Mouse (Mus musculus) CH12.LX (cell line): ENCODE data around the gene Manbal. TPM values are rescaled to one million over a fixed set of nuclear protein-coding genes. Genes with fewer than 3 reads are reported as not detected.

Experiments used
- DNase-seq: peaks from one replicate; pipeline ENCODE4 v3.0.0-alpha.2; 2013; ENCODE audit errors: extremely low read depth
- H3K27ac ChIP-seq: 2 replicates; pipeline ENCODE4 v1.5.1; 2012; ENCODE audit warnings: low read depth, mild to moderate bottlenecking, control low read depth, moderate library complexity; ENCODE audit not compliant: insufficient read depth
- H3K27me3 ChIP-seq: replicated peaks from 2 replicates; pipeline ENCODE3; 2012; ENCODE audit warnings: inconsistent platforms
- H3K36me3 ChIP-seq, 2 experiments: replicated peaks in 1 of 2; 2 replicates each; pipeline versions ENCODE3 to v1.6.1; 2012; ENCODE audit warnings: inconsistent platforms in 1 of 2, low read length in 1 of 2, mild to moderate bottlenecking in 1 of 2, mixed read lengths in 1 of 2, moderate library complexity in 1 of 2; ENCODE audit not compliant: control insufficient read depth in 1 of 2, insufficient read depth in 1 of 2
- H3K4me1 ChIP-seq, 2 experiments: 2 replicates each; pipeline ENCODE4 v1.6.1; 2012; ENCODE audit warnings: inconsistent platforms in 1 of 2, moderate library complexity in 1 of 2; ENCODE audit not compliant: insufficient read depth in 2 of 2, control insufficient read depth in 1 of 2
- H3K4me2 ChIP-seq: 2 replicates; pipeline ENCODE4 v1.6.1; 2012; ENCODE audit warnings: low read depth, mild to moderate bottlenecking, control low read depth; ENCODE audit not compliant: poor library complexity, insufficient read depth, severe bottlenecking
- H3K4me3 ChIP-seq, 3 experiments: fragments of 150-350 bp in 1 of 3; sonication (generic) in 1 of 3; replicated peaks in 1 of 3; 2 replicates each; pipeline versions ENCODE3 to v1.5.1; 2011 to 2012; ENCODE audit warnings: low read depth in 2 of 3, low read length in 2 of 3, mild to moderate bottlenecking in 2 of 3, moderate library complexity in 2 of 3, control low read depth in 1 of 3, improper control_type of control experiment in 1 of 3, inconsistent platforms in 1 of 3, mixed read lengths in 1 of 3; ENCODE audit not compliant: poor library complexity in 1 of 3
- H3K79me2 ChIP-seq: replicated peaks from 2 replicates; pipeline ENCODE4 v1.6.1; 2012; ENCODE audit warnings: mild to moderate bottlenecking, moderate library complexity; ENCODE audit not compliant: control insufficient read depth, poor library complexity, insufficient read depth, severe bottlenecking; ENCODE audit errors: extremely low read depth
- H3K9ac ChIP-seq: 2 replicates; pipeline ENCODE4 v1.6.1; 2012; ENCODE audit warnings: low read depth, mild to moderate bottlenecking, control low read depth, moderate library complexity; ENCODE audit not compliant: insufficient read depth
- H3K9me3 ChIP-seq: replicated peaks from 2 replicates; pipeline ENCODE3; 2012; ENCODE audit warnings: low read length, inconsistent platforms, mixed read lengths
- CHD1 ChIP-seq: IDR thresholded peaks from 2 replicates; pipeline ENCODE4 v1.6.1; 2012; ENCODE audit warnings: low read depth, low read length, improper control_type of control experiment, inconsistent platforms
- CHD2 ChIP-seq: IDR thresholded peaks from 2 replicates; pipeline ENCODE4 v1.6.1; 2011; ENCODE audit warnings: low read length, improper control_type of control experiment
- E2F4 ChIP-seq: IDR thresholded peaks from 2 replicates; pipeline ENCODE4 v1.6.1; 2011; ENCODE audit warnings: low read depth, low read length, improper control_type of control experiment; ENCODE audit not compliant: insufficient replicate concordance
- EP300 ChIP-seq: IDR thresholded peaks from 2 replicates; pipeline ENCODE4 v1.6.1; 2011; ENCODE audit warnings: low read length, improper control_type of control experiment
- ETS1 ChIP-seq: conservative IDR thresholded peaks from 2 replicates; pipeline ENCODE4 v1.6.1; 2012; ENCODE audit warnings: low read depth, mild to moderate bottlenecking, inconsistent platforms, low read length, improper control_type of control experiment, moderate library complexity
- GABPA ChIP-seq: IDR thresholded peaks from 2 replicates; pipeline ENCODE4 v1.6.1; 2012; ENCODE audit warnings: low read depth, low read length, improper control_type of control experiment, inconsistent platforms; ENCODE audit not compliant: insufficient replicate concordance
- HCFC1 ChIP-seq: IDR thresholded peaks from 2 replicates; pipeline ENCODE4 v1.6.1; 2012; ENCODE audit warnings: low read depth, mild to moderate bottlenecking, inconsistent platforms, low read length, improper control_type of control experiment
- IRF4 ChIP-seq: IDR thresholded peaks from 2 replicates; pipeline ENCODE4 v1.6.1; 2014; ENCODE audit warnings: low read depth, mild to moderate bottlenecking, inconsistent platforms, low read length, improper control_type of control experiment
- JUND ChIP-seq: conservative IDR thresholded peaks from 2 replicates; pipeline ENCODE4 v1.6.1; 2011; ENCODE audit warnings: low read depth, low read length, improper control_type of control experiment
- MAFK ChIP-seq: IDR thresholded peaks from 2 replicates; pipeline ENCODE4 v1.6.1; 2011; ENCODE audit warnings: low read length, improper control_type of control experiment; ENCODE audit not compliant: insufficient replicate concordance
- MEF2A ChIP-seq: IDR thresholded peaks from 2 replicates; pipeline ENCODE4 v1.6.1; 2014; ENCODE audit warnings: low read depth, mild to moderate bottlenecking, inconsistent platforms, low read length, improper control_type of control experiment, borderline replicate concordance
- MYC ChIP-seq: IDR thresholded peaks from 2 replicates; pipeline ENCODE4 v1.6.1; 2011; ENCODE audit warnings: low read depth, mild to moderate bottlenecking, improper control_type of control experiment, low read length
- NELFE ChIP-seq: IDR thresholded peaks from 2 replicates; pipeline ENCODE4 v1.6.1; 2011; ENCODE audit warnings: low read depth, low read length, improper control_type of control experiment
- NRF1 ChIP-seq: IDR thresholded peaks from 2 replicates; pipeline ENCODE4 v1.6.1; 2014; ENCODE audit warnings: low read depth, mild to moderate bottlenecking, inconsistent platforms, low read length, improper control_type of control experiment, moderate library complexity
- PAX5 ChIP-seq: IDR thresholded peaks from 2 replicates; pipeline ENCODE4 v1.6.1; 2012; ENCODE audit warnings: low read length, inconsistent platforms, mixed read lengths
- RAD21 ChIP-seq: IDR thresholded peaks from 2 replicates; pipeline ENCODE4 v1.6.1; 2011; ENCODE audit warnings: low read depth, mild to moderate bottlenecking, low read length, improper control_type of control experiment, moderate library complexity
- RCOR1 ChIP-seq: conservative IDR thresholded peaks from 2 replicates; pipeline ENCODE4 v1.6.1; 2012; ENCODE audit warnings: low read depth, mild to moderate bottlenecking, inconsistent platforms, low read length, improper control_type of control experiment
- SMC3 ChIP-seq: IDR thresholded peaks from 2 replicates; pipeline ENCODE4 v1.6.1; 2011; ENCODE audit warnings: low read depth, low read length, improper control_type of control experiment
- TBP ChIP-seq: conservative IDR thresholded peaks from 2 replicates; pipeline ENCODE4 v1.6.1; 2011; ENCODE audit warnings: low read depth, low read length, improper control_type of control experiment
- TCF12 ChIP-seq: IDR thresholded peaks from 2 replicates; pipeline ENCODE4 v1.6.1; 2014; ENCODE audit warnings: low read depth, mild to moderate bottlenecking, inconsistent platforms, low read length, improper control_type of control experiment
- USF1 ChIP-seq: IDR thresholded peaks from 2 replicates; pipeline ENCODE4 v1.6.1; 2014; ENCODE audit warnings: low read depth, mild to moderate bottlenecking, inconsistent platforms, low read length, improper control_type of control experiment
- USF2 ChIP-seq: conservative IDR thresholded peaks from 2 replicates; pipeline ENCODE4 v1.6.1; 2011; ENCODE audit warnings: low read depth, low read length, improper control_type of control experiment
- ZC3H11A ChIP-seq: IDR thresholded peaks from 2 replicates; pipeline ENCODE4 v1.6.1; 2012; ENCODE audit warnings: low read depth, mild to moderate bottlenecking, inconsistent platforms, low read length, improper control_type of control experiment
- ZKSCAN1 ChIP-seq: IDR thresholded peaks from 2 replicates; pipeline ENCODE4 v1.6.1; 2012; ENCODE audit warnings: low read depth, inconsistent platforms, low read length, improper control_type of control experiment, borderline replicate concordance
- dilution Hi-C: fragments of 300-500 bp; cut with MboI; formaldehyde crosslinking; loops from 2 replicates; pipeline ENCODE4 v1.14.3; 2020; ENCODE audit warnings: low sequenced_read_pairs; ENCODE audit not compliant: extremely low pct_unique_long_range_greater_than_20kb, extremely low pct_ligation_motif_present
- in situ Hi-C: fragments of 300-500 bp; cut with MboI; formaldehyde crosslinking; loops from 3 replicates; pipeline ENCODE4 v1.14.3; 2019; ENCODE audit warnings: low sequenced_read_pairs, low pct_ligation_motif_present, low pct_unique_long_range_greater_than_20kb, mixed read lengths
- polyA plus RNA-seq: library from polyadenylated mRNA; unstranded; fragments of >175 nt; gene quantifications from 2 replicates; pipeline ENCODE4 v1.2.1, GENCODE M21; 2012; ENCODE audit warnings: low read depth; ENCODE audit not compliant: insufficient read length
- total RNA-seq, 2 experiments: library from RNA; depleted of rRNA; stranded (reverse); fragments of 300-350 nt in 1 of 2; fragments of >200 nt in 1 of 2; gene quantifications; 2 replicates each; pipeline ENCODE4 v1.2.3; 2012 to 2014

Manbal gene
- total and polyA plus RNA-seq, 3 experiments = 13.7 to 29.4 (median 17.0) TPM

DNA sequence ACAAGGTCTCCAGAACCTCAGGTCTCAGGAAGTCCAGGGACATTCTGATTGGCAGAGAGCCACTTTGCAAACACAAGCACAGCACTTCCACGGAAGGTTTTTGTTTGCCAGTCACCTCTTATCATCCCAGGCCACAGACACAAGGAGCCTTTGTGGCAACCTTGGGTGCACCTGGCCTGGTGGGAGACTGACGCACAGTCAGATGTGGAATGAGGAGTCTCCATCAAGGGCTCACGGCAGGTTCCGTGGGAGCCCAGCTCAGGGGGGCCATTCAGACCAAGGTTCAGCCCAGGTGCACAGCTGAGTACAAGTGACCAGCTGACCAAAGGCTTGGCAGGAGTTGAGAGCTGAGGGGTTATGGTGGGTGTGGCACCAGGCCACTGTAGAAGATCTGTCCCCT lies 30.0 kb downstream of the Manbal start:
- no peak for TF ChIP-seq TBP
- no peak for TF ChIP-seq GABPA
- TF ChIP-seq MAFK = no peak
- no peak for TF ChIP-seq CHD2
- no peak for TF ChIP-seq RCOR1
- TF ChIP-seq E2F4 = no peak
- TF ChIP-seq PAX5 = no peak
- no peak for TF ChIP-seq EP300
- TF ChIP-seq HCFC1 = no peak
- TF ChIP-seq USF2 = no peak
- no peak for TF ChIP-seq RAD21
- no peak for TF ChIP-seq MYC
- no peak for TF ChIP-seq ZC3H11A
- no peak for TF ChIP-seq NRF1
- TF ChIP-seq ZKSCAN1 = no peak
- no peak for TF ChIP-seq ETS1
- no peak for TF ChIP-seq IRF4
- TF ChIP-seq, all 38 proteins: peak for 0
- H3K4me1 ChIP-seq = peaks cover 26 to 68% of the 10 kb centered on the region in 2 experiments
- H3K9me3 ChIP-seq = peaks cover 7% of the 10 kb centered on the region
- dilution Hi-C loops (no loop called here), in situ Hi-C loops (no loop called here)
- H3K9ac ChIP-seq = no peak overlapping the region
- H3K79me2 ChIP-seq = no peaks in the 10 kb centered on the region
- DNase-seq = no peak
- no peak overlapping the region for H3K4me2 ChIP-seq
- H3K4me3 ChIP-seq = no peak overlapping the region
- H3K27ac ChIP-seq = no peak overlapping the region
- no peaks in the 10 kb centered on the region for H3K27me3 ChIP-seq
- H3K36me3 ChIP-seq = peaks cover 20 to 56% of the 10 kb centered on the region in 2 experiments

DNA sequence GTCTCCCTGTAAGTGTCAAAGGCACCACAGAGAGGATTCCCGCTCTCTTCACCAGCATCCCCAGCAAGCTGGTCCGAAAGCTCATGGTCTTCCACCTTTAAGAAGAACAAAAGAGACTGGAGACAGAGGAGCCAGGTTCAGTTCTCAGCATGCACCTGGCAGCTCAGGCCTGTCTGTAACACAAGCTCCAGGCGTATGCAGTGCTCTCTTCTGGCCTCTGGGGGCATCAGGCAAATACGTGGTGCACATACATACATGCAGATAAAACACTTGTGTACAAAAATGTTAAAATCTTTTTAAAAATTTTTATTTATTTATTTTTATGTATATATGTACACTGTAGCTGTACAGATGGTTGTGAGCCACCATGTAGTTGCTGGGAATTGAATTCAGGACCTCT lies 31.1 kb downstream of the Manbal start:
- Histone ChIP-seq H3K36me3 (peaks cover 20 to 47% of the 10 kb centered on the region in 2 experiments), H3K27ac (no peak overlapping the region), H3K9me3 (peaks cover 7% of the 10 kb centered on the region), H3K4me1 (peaks cover 26 to 60% of the 10 kb centered on the region in 2 experiments), H3K9ac (no peak overlapping the region), H3K4me2 (no peak overlapping the region), H3K79me2 (no peaks in the 10 kb centered on the region), H3K4me3 (no peak overlapping the region), H3K27me3 (no peaks in the 10 kb centered on the region)
- in situ Hi-C loops (no loop called here), dilution Hi-C loops (no loop called here)
- DNase-seq = no peak
- TF ChIP-seq CHD1 = no peak
- TF ChIP-seq RCOR1 = no peak
- no peak for TF ChIP-seq MEF2A
- no peak for TF ChIP-seq PAX5
- no peak for TF ChIP-seq ZC3H11A
- no peak for TF ChIP-seq JUND
- no peak for TF ChIP-seq USF1
- TF ChIP-seq E2F4 = no peak
- TF ChIP-seq SMC3 = no peak
- no peak for TF ChIP-seq NELFE
- TF ChIP-seq TCF12 = no peak
